Mouse (Mus musculus) left cerebral cortex, postnatal 10 days (tissue): ENCODE measurements around the gene Map3k4. TPM values are rescaled to one million over a fixed set of nuclear protein-coding genes. Genes with fewer than 3 reads are reported as not detected.

Source experiments
- total RNA-seq, 2 experiments: library from RNA; stranded (reverse); gene quantifications; 2 replicates each; pipeline ENCODE4 v1.2.3; 2021

Map3k4 gene
- total RNA-seq, 2 experiments from 2014 or later, result 32.9 to 33.9 TPM

Other genes starting within 250 kb of the Map3k4 start
- gene Agpat4, start 200.1 kb downstream of the Map3k4 start, total RNA-seq, result 10 to 100 TPM; 68.2 to 71.0 TPM
- not detected for gene Plg, start 59.8 kb upstream of the Map3k4 start, total RNA-seq
- 10 to 100 TPM; 11.1 to 11.4 TPM for gene Slc22a3, start 188.9 kb upstream of the Map3k4 start, total RNA-seq